Mouse (Mus musculus) myocyte (in vitro differentiated cells): Measurements from ENCODE around the gene Atad2b. TPM values are rescaled to one million over a fixed set of nuclear protein-coding genes. Genes with fewer than 3 reads are reported as not detected.
A peak's percentile ranks its signal among the peaks of the same experiment; 100 is the strongest.

ENCODE experiments used
- H3K27me3 ChIP-seq: one replicate; pipeline ENCODE4 v1.6.1; 2011; ENCODE audit not compliant: control insufficient read depth, insufficient read depth, insufficient read length
- H3K36me3 ChIP-seq: one replicate; pipeline ENCODE4 v1.6.1; 2011; ENCODE audit not compliant: control insufficient read depth, insufficient read depth
- H3K4me2 ChIP-seq: one replicate; pipeline ENCODE4 v1.6.1; 2011; ENCODE audit warnings: low read depth, control low read depth
- H3K4me3 ChIP-seq: one replicate; pipeline ENCODE4 v1.5.1; 2011; ENCODE audit warnings: mild to moderate bottlenecking, control low read depth, moderate library complexity
- H3K79me2 ChIP-seq: one replicate; pipeline ENCODE4 v1.6.1; 2011; ENCODE audit not compliant: control insufficient read depth, insufficient read depth
- H3ac ChIP-seq: one replicate; pipeline ENCODE4 v1.6.1; 2011; ENCODE audit not compliant: control insufficient read depth, insufficient read length
- CEBPB ChIP-seq: IDR thresholded peaks from 2 replicates; pipeline ENCODE4 v1.6.1; 2011; ENCODE audit warnings: mild to moderate bottlenecking, moderate library complexity; ENCODE audit not compliant: poor library complexity, insufficient read depth, severe bottlenecking
- E2F4 ChIP-seq: IDR thresholded peaks from one replicate; pipeline ENCODE4 v1.6.1; 2011; ENCODE audit warnings: mild to moderate bottlenecking, control low read depth, moderate library complexity; ENCODE audit not compliant: insufficient read depth
- MAX ChIP-seq: IDR thresholded peaks from one replicate; pipeline ENCODE4 v1.6.1; 2011; ENCODE audit warnings: low read depth, mild to moderate bottlenecking, control low read depth
- MYOD1 ChIP-seq, 3 experiments: IDR thresholded peaks; one replicate each; pipeline ENCODE4 v1.6.1; 2011; ENCODE audit warnings: control low read depth in 2 of 3, low read depth in 2 of 3, mild to moderate bottlenecking in 2 of 3, moderate library complexity in 1 of 3; ENCODE audit not compliant: insufficient read length in 2 of 3, control insufficient read depth in 1 of 3
- MYOG ChIP-seq, 3 experiments: IDR thresholded peaks; one replicate each; pipeline ENCODE4 v1.6.1; 2011; ENCODE audit warnings: control low read depth in 2 of 3, low read depth in 2 of 3, mild to moderate bottlenecking in 2 of 3; ENCODE audit not compliant: insufficient read length in 2 of 3, control insufficient read depth in 1 of 3, insufficient read depth in 1 of 3
- POLR2A ChIP-seq: IDR thresholded peaks from one replicate; pipeline ENCODE4 v1.6.1; 2011; ENCODE audit warnings: low read depth, mild to moderate bottlenecking, control low read depth, moderate library complexity; ENCODE audit not compliant: insufficient read length
- POLR2AphosphoS2 ChIP-seq: IDR thresholded peaks from one replicate; pipeline ENCODE4 v1.6.1; 2011; ENCODE audit warnings: low read depth, control low read depth; ENCODE audit not compliant: insufficient read length
- REST ChIP-seq: IDR thresholded peaks from one replicate; pipeline ENCODE4 v1.6.1; 2011; ENCODE audit warnings: mild to moderate bottlenecking, control low read depth, moderate library complexity; ENCODE audit not compliant: insufficient read depth, insufficient read length
- SRF ChIP-seq: IDR thresholded peaks from one replicate; pipeline ENCODE4 v1.6.1; 2011; ENCODE audit warnings: low read depth; ENCODE audit not compliant: control insufficient read depth, insufficient read length
- TCF12 ChIP-seq: IDR thresholded peaks from one replicate; pipeline ENCODE4 v1.6.1; 2011; ENCODE audit warnings: mild to moderate bottlenecking, control low read depth; ENCODE audit not compliant: poor library complexity, insufficient read depth, severe bottlenecking
- TCF3 ChIP-seq: IDR thresholded peaks from one replicate; pipeline ENCODE4 v1.6.1; 2011; ENCODE audit warnings: low read depth, control low read depth; ENCODE audit not compliant: insufficient read length
- USF1 ChIP-seq: IDR thresholded peaks from one replicate; pipeline ENCODE4 v1.6.1; 2011; ENCODE audit warnings: low read depth, mild to moderate bottlenecking, control low read depth, moderate library complexity
- polyA plus RNA-seq: library from polyadenylated mRNA; unstranded; fragments of >200 nt; fragmentation: generic; extraction: Trizol; gene quantifications from one replicate; pipeline ENCODE4 v1.2.1, GENCODE M21; 2012; ENCODE audit warnings: missing spikeins

The Atad2b gene
- polyA plus RNA-seq, 1 experiment = 3.7 TPM

DNA sequence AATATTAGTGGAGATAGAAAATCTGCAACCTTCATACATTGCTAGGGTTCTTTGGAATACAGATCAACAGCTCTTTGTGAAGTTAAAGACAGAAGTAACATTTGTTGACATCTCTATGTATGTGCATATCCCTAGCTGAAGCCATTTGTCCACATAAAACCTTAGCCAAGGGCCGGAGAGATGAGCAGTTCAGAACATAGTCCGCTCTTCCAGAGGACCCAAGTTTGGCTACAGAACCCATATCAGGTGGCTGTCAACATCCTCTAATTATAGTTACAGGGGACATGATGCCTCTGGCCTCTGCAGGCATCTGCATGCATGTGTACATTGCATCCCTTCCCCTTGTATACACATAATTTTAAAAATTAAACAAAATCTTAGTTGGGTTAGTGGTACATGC is 27.9 kb upstream of the Atad2b start:
- Histone ChIP-seq H3K27me3 (no peaks in the 10 kb centered on the region), H3K4me2 (no peak overlapping the region), H3K79me2 (no peaks in the 10 kb centered on the region), H3K4me3 (no peak overlapping the region), H3K36me3 (peaks cover 10% of the 10 kb centered on the region), H3ac (no peak overlapping the region)
- TF ChIP-seq USF1 = no peak
- no peak for TF ChIP-seq TCF12
- no peak for TF ChIP-seq POLR2AphosphoS2
- no peak for TF ChIP-seq MYOG (IDR thresholded peaks at IDR 0.05; ENCODE audit: control insufficient read depth in 1 of 3, insufficient read depth in 1 of 3, insufficient read length in 2 of 3, low read depth in 2 of 3)
- no peak for TF ChIP-seq REST
- TF ChIP-seq TCF3 = no peak
- no peak for TF ChIP-seq POLR2A
- no peak for TF ChIP-seq E2F4
- no peak for TF ChIP-seq MAX
- TF ChIP-seq CEBPB = no peak
- TF ChIP-seq SRF = no peak
- no peak for TF ChIP-seq MYOD1 (IDR thresholded peaks at IDR 0.05; ENCODE audit: control insufficient read depth in 1 of 3, insufficient read length in 2 of 3, low read depth in 2 of 3)

GRCm38 (mm10) chr12:4889891-4890290 is 27.3 kb upstream of the Atad2b start:
- Histone ChIP-seq H3K36me3 (peaks cover 10% of the 10 kb centered on the region), H3K79me2 (no peaks in the 10 kb centered on the region), H3K27me3 (no peaks in the 10 kb centered on the region), H3K4me2 (no peak overlapping the region), H3ac (no peak overlapping the region), H3K4me3 (no peak overlapping the region)
- no peak for TF ChIP-seq CEBPB
- no peak for TF ChIP-seq USF1
- TF ChIP-seq TCF3 = no peak
- TF ChIP-seq SRF = no peak
- TF ChIP-seq REST = no peak
- TF ChIP-seq MAX = no peak
- TF ChIP-seq POLR2AphosphoS2 = no peak
- no peak for TF ChIP-seq MYOD1 (IDR thresholded peaks at IDR 0.05; ENCODE audit: control insufficient read depth in 1 of 3, insufficient read length in 2 of 3, low read depth in 2 of 3)
- TF ChIP-seq MYOG (IDR thresholded peaks at IDR 0.05; ENCODE audit: control insufficient read depth in 1 of 3, insufficient read depth in 1 of 3, insufficient read length in 2 of 3, low read depth in 2 of 3) = no peak
- TF ChIP-seq POLR2A = no peak
- TF ChIP-seq TCF12 = no peak
- TF ChIP-seq E2F4 = no peak

DNA sequence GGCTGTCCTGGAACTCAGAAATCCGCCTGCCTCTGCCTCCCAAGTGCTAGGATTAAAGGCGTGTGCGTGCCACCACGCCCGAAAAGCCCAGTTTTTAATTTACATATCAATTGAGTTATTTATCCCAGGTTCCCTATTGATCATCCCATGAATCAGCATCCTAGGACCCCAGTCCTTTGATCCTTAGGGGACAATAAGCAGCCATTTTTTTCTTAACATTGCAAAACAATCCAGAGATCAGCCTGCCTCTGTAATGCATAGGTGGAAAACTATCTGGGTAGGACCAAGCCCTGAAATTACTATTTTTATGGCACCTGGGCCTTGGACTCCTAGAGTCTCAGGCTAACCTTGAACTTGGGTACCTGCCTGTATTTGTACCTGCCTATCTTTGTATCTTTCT is 19.1 kb upstream of the Atad2b start:
- no peak overlapping the region for H3K4me2 ChIP-seq
- no peaks in the 10 kb centered on the region for H3K27me3 ChIP-seq
- no peak overlapping the region for H3K4me3 ChIP-seq
- no peaks in the 10 kb centered on the region for H3K79me2 ChIP-seq
- peaks cover 1% of the 10 kb centered on the region for H3K36me3 ChIP-seq
- no peak overlapping the region for H3ac ChIP-seq
- no peak for TF ChIP-seq USF1

- H3K4me3 ChIP-seq = no peak overlapping the region
- H3ac ChIP-seq = no peak overlapping the region
- no peaks in the 10 kb centered on the region for H3K36me3 ChIP-seq
- H3K27me3 ChIP-seq = no peaks in the 10 kb centered on the region
- TF ChIP-seq TCF12 (no peak), USF1 (no peak), MYOD1 (IDR thresholded peaks at IDR 0.05; ENCODE audit: control insufficient read depth in 1 of 3, insufficient read length in 2 of 3, low read depth in 2 of 3) (no peak), POLR2AphosphoS2 (no peak), TCF3 (no peak), MAX (no peak), REST (no peak), SRF (no peak), E2F4 (no peak), POLR2A (no peak), CEBPB (no peak), MYOG (IDR thresholded peaks at IDR 0.05; ENCODE audit: control insufficient read depth in 1 of 3, insufficient read depth in 1 of 3, insufficient read length in 2 of 3, low read depth in 2 of 3) (no peak)
- H3K79me2 ChIP-seq = peaks cover 3% of the 10 kb centered on the region
- peak overlapping the region; percentile 88 for H3K4me2 ChIP-seq
Measured at GRCm38 (mm10) chr12:4905946-4906345, 11.2 kb upstream of the Atad2b start.

- peak overlapping the region; percentile 17 for H3ac ChIP-seq
- H3K36me3 ChIP-seq = no peaks in the 10 kb centered on the region
- H3K4me2 ChIP-seq = peak overlapping the region; percentile 88
- H3K27me3 ChIP-seq = no peaks in the 10 kb centered on the region
- H3K79me2 ChIP-seq = peaks cover 3% of the 10 kb centered on the region
- TF ChIP-seq REST = no peak
- H3K4me3 ChIP-seq = peak overlapping the region; percentile 31
Measured at GRCm38 (mm10) chr12:4906476-4906875, 10.7 kb upstream of the Atad2b start.
